Mouse (Mus musculus): ENCODE measurements around the gene 1700001O22Rik.

GRCm38 (mm10) chr2:30759442-30759841 is 44.0 kb downstream of the 1700001O22Rik start:
- TF ChIP-seq CTCF (IDR thresholded peaks at IDR 0.05; ENCODE audit: low read depth) (no peak), EP300 (IDR thresholded peaks at IDR 0.05; ENCODE audit: low read depth) (no peak)

Data from liver, postnatal 0 days (tissue).